Mouse (Mus musculus) midbrain, embryonic 16.5 days (tissue): Measurements from ENCODE around the gene Padi1. TPM values are rescaled to one million over a fixed set of nuclear protein-coding genes. Genes with fewer than 3 reads are reported as not detected.

Experiments used
- ATAC-seq: fragments of 200-750 bp; cut with Nextera tagmentation; 2 replicates; pipeline ENCODE4 v1.8.0; 2017; ENCODE audit warnings: moderate TSS enrichment
- H3K27ac ChIP-seq: fragments of 300-500 bp; sonication (generic); 2 replicates; pipeline ENCODE4 v1.5.1; 2014; ENCODE audit warnings: mild to moderate bottlenecking, low read length, mixed read lengths
- H3K27me3 ChIP-seq: fragments of 300-500 bp; sonication (generic); 2 replicates; pipeline ENCODE4 v1.6.1; 2014; ENCODE audit warnings: low read depth, low read length, mixed read lengths; ENCODE audit not compliant: control insufficient read depth, insufficient read depth
- H3K36me3 ChIP-seq: fragments of 300-500 bp; sonication (generic); 2 replicates; pipeline ENCODE4 v1.6.1; 2014; ENCODE audit warnings: mild to moderate bottlenecking, low read length, moderate library complexity, mixed read lengths; ENCODE audit not compliant: control insufficient read depth, insufficient read depth
- H3K4me1 ChIP-seq: fragments of 300-500 bp; sonication (generic); 2 replicates; pipeline ENCODE4 v1.6.1; 2014; ENCODE audit warnings: mild to moderate bottlenecking, low read length, mixed read lengths; ENCODE audit not compliant: control insufficient read depth, insufficient read depth
- H3K4me2 ChIP-seq: fragments of 300-500 bp; sonication (generic); 2 replicates; pipeline ENCODE4 v1.6.1; 2014; ENCODE audit warnings: mild to moderate bottlenecking, low read length, mixed read lengths
- H3K4me3 ChIP-seq: fragments of 300-500 bp; sonication (generic); 2 replicates; pipeline ENCODE4 v1.5.1; 2014; ENCODE audit warnings: low read depth, mild to moderate bottlenecking, low read length, moderate library complexity, mixed read lengths
- H3K9ac ChIP-seq: fragments of 300-500 bp; sonication (generic); 2 replicates; pipeline ENCODE4 v1.6.1; 2014; ENCODE audit warnings: low read depth, low read length, mixed read lengths
- H3K9me3 ChIP-seq: fragments of 300-500 bp; sonication (generic); replicated peaks from 2 replicates; pipeline ENCODE4 v1.6.1; 2014; ENCODE audit warnings: mild to moderate bottlenecking, low read length, mixed read lengths; ENCODE audit not compliant: control insufficient read depth, poor library complexity, severe bottlenecking
- WGBS: fragments of 180-500 bp; shearing (Covaris S2); extraction: QIAGEN DNeasy Blood & Tissue Kit; methylation state at CpG from one replicate; pipeline ENCODE4 v1.1.7; 2014; 5-methylcytosine and 5-hydroxymethylcytosine counted together
- polyA plus RNA-seq: library from polyadenylated mRNA; unstranded; fragments of >200 nt; fragmentation: Nextera tagmentation; extraction: Ambion mirVana; gene quantifications from 2 replicates; pipeline ENCODE4 v1.2.1, GENCODE M21; 2015

Gene Padi1
- polyA plus RNA-seq, 1 experiment from 2014 or later, result 0.09 TPM

GRCm38 (mm10) chr4:140787414-140787813, 58.2 kb downstream of the Padi1 start:
- Histone ChIP-seq H3K27ac (no peak overlapping the region), H3K4me3 (no peak overlapping the region), H3K36me3 (no peaks in the 10 kb centered on the region), H3K9ac (no peak overlapping the region), H3K9me3 (no peaks in the 10 kb centered on the region), H3K4me2 (no peak overlapping the region), H3K4me1 (no peaks in the 10 kb centered on the region), H3K27me3 (no peaks in the 10 kb centered on the region)
- 73% methylated on average over 4 of the region's 4 CpGs for WGBS
- no peak for ATAC-seq

GRCm38 (mm10) chr4:140785217-140785616, 60.4 kb downstream of the Padi1 start:
- no peak for ATAC-seq
- Histone ChIP-seq H3K27ac (no peak overlapping the region), H3K27me3 (no peaks in the 10 kb centered on the region), H3K4me2 (no peak overlapping the region), H3K9ac (no peak overlapping the region), H3K9me3 (no peaks in the 10 kb centered on the region), H3K4me3 (no peak overlapping the region), H3K4me1 (no peaks in the 10 kb centered on the region), H3K36me3 (no peaks in the 10 kb centered on the region)
- WGBS, result 80% methylated on average over 5 of the region's 5 CpGs

GRCm38 (mm10) chr4:140784292-140784945, 61.2 kb downstream of the Padi1 start:
- no peak overlapping the region for H3K4me3 ChIP-seq
- H3K36me3 ChIP-seq, result no peaks in the 10 kb centered on the region
- no peaks in the 10 kb centered on the region for H3K27me3 ChIP-seq
- H3K4me1 ChIP-seq, result no peaks in the 10 kb centered on the region
- H3K9me3 ChIP-seq, result no peaks in the 10 kb centered on the region
- no peak overlapping the region for H3K9ac ChIP-seq
- H3K27ac ChIP-seq, result no peak overlapping the region
- ATAC-seq, result no peak
- H3K4me2 ChIP-seq, result no peak overlapping the region
- WGBS, result 96% methylated on average over 9 of the region's 9 CpGs

- 87% methylated on average over 9 of the region's 9 CpGs for WGBS
- H3K4me1 ChIP-seq, result no peaks in the 10 kb centered on the region
These were observed 62.8 kb downstream of the Padi1 start for GRCm38 (mm10) chr4:140782821-140783220.

GRCm38 (mm10) chr4:140780507-140780906, 65.1 kb downstream of the Padi1 start:
- Histone ChIP-seq H3K27me3 (no peaks in the 10 kb centered on the region), H3K4me1 (no peaks in the 10 kb centered on the region), H3K36me3 (no peaks in the 10 kb centered on the region), H3K9me3 (no peaks in the 10 kb centered on the region), H3K9ac (no peak overlapping the region), H3K4me2 (no peak overlapping the region), H3K27ac (no peak overlapping the region), H3K4me3 (no peak overlapping the region)
- WGBS, result 85% methylated on average over 14 of the region's 14 CpGs
- ATAC-seq, result no peak

More at GRCm38 (mm10) chr4:140782821-140783220, 62.8 kb downstream of the Padi1 start:
- H3K36me3 ChIP-seq, result no peaks in the 10 kb centered on the region
- no peak overlapping the region for H3K9ac ChIP-seq
- no peak overlapping the region for H3K4me2 ChIP-seq
- H3K9me3 ChIP-seq, result no peaks in the 10 kb centered on the region
- H3K27ac ChIP-seq, result no peak overlapping the region
- H3K27me3 ChIP-seq, result no peaks in the 10 kb centered on the region
- ATAC-seq, result no peak
- no peak overlapping the region for H3K4me3 ChIP-seq

- no peak overlapping the region for H3K4me3 ChIP-seq
- 48% methylated on average over 19 of the region's 19 CpGs for WGBS
- H3K27ac ChIP-seq, result no peak overlapping the region
- H3K9ac ChIP-seq, result no peak overlapping the region
- ATAC-seq, result no peak
- H3K27me3 ChIP-seq, result no peaks in the 10 kb centered on the region
- no peaks in the 10 kb centered on the region for H3K4me1 ChIP-seq
- H3K9me3 ChIP-seq, result no peaks in the 10 kb centered on the region
- no peaks in the 10 kb centered on the region for H3K36me3 ChIP-seq
- H3K4me2 ChIP-seq, result no peak overlapping the region
These were observed 65.7 kb downstream of the Padi1 start for GRCm38 (mm10) chr4:140779803-140780397.

GRCm38 (mm10) chr4:140776623-140777022, 69.0 kb downstream of the Padi1 start:
- no peak overlapping the region for H3K9ac ChIP-seq
- H3K9me3 ChIP-seq, result no peaks in the 10 kb centered on the region
- H3K27me3 ChIP-seq, result no peaks in the 10 kb centered on the region
- no peak overlapping the region for H3K27ac ChIP-seq
- H3K36me3 ChIP-seq, result no peaks in the 10 kb centered on the region
- H3K4me3 ChIP-seq, result no peak overlapping the region
- H3K4me1 ChIP-seq, result no peaks in the 10 kb centered on the region
- 67% methylated on average over 13 of the region's 13 CpGs for WGBS
- no peak overlapping the region for H3K4me2 ChIP-seq
- ATAC-seq, result no peak

GRCm38 (mm10) chr4:140775876-140776275, 69.7 kb downstream of the Padi1 start:
- no peak for ATAC-seq
- Histone ChIP-seq H3K27ac (no peak overlapping the region), H3K4me3 (no peak overlapping the region), H3K9ac (no peak overlapping the region), H3K9me3 (no peaks in the 10 kb centered on the region), H3K27me3 (no peaks in the 10 kb centered on the region), H3K36me3 (no peaks in the 10 kb centered on the region), H3K4me1 (no peaks in the 10 kb centered on the region), H3K4me2 (no peak overlapping the region)
- WGBS, result 91% methylated on average over 10 of the region's 10 CpGs

- no peak overlapping the region for H3K27ac ChIP-seq
These were observed 70.7 kb downstream of the Padi1 start for GRCm38 (mm10) chr4:140774893-140775292.

More at GRCm38 (mm10) chr4:140774893-140775292, 70.7 kb downstream of the Padi1 start:
- Histone ChIP-seq H3K27me3 (no peaks in the 10 kb centered on the region), H3K9me3 (no peaks in the 10 kb centered on the region), H3K4me3 (no peak overlapping the region), H3K4me1 (0 out of 2 replicates have a peak, but pooled peaks cover 3% of the 10 kb centered on the region), H3K4me2 (no peak overlapping the region), H3K9ac (no peak overlapping the region), H3K36me3 (no peaks in the 10 kb centered on the region)
- no peak for ATAC-seq
- 89% methylated on average over 9 of the region's 9 CpGs for WGBS
